11 mouse cellular contexts compared by ENCODE assay signal in genomic region chr12:84948584-84949285, GRCm38 (mm10).
"Had no signal": no experiment of that assay in that cellular context is flagged by ENCODE, and none has a peak within 500 bp of the region (broad histone marks: within the 10 kb centered on the region; RNA-seq: fewer than 3 reads in every experiment).

No protein-coding gene starts in this region.

- H3K9ac ChIP-seq: liver, embryonic 14.5 days; midbrain, embryonic 15.5 days; neural tube, embryonic 12.5 days had no signal

- H3K27me3 ChIP-seq: midbrain, embryonic 15.5 days; neural tube, embryonic 12.5 days had no signal

- H3K27ac ChIP-seq: layer of hippocampus, adult 2 months; liver, embryonic 14.5 days; midbrain, embryonic 10.5 days; midbrain, embryonic 15.5 days; neural tube, embryonic 12.5 days had no signal

- H3K4me1 ChIP-seq: midbrain, embryonic 10.5 days; midbrain, embryonic 15.5 days; neural tube, embryonic 12.5 days had no signal

- H3K9me3 ChIP-seq: midbrain, embryonic 10.5 days; midbrain, embryonic 15.5 days; neural tube, embryonic 12.5 days had no signal

- ATAC-seq: lung, postnatal 0 days; midbrain, embryonic 15.5 days had no signal

- H3K4me3 ChIP-seq: layer of hippocampus, adult 2 months; midbrain, embryonic 10.5 days; midbrain, embryonic 15.5 days; neural tube, embryonic 12.5 days had no signal

- DNase-seq: kidney, postnatal 10 days; kidney, postnatal 4 days; lung, adult 2 months; lung, postnatal 36 days; thymus, postnatal 4 days had no signal

- H3K4me2 ChIP-seq: midbrain, embryonic 15.5 days; neural tube, embryonic 12.5 days had no signal
